Mouse (Mus musculus) CD4-positive, CD25-positive, alpha-beta regulatory T cell, adult 2 months (primary cell): ENCODE measurements around the gene Trim15.
A peak's percentile ranks its signal among the peaks of the same experiment; 100 is the strongest.

Experiments
- DNase-seq: peaks from one replicate; pipeline ENCODE4 v3.0.0-alpha.2; 2012; ENCODE audit warnings: low read depth, low spot score

Gene Trim15

DNA sequence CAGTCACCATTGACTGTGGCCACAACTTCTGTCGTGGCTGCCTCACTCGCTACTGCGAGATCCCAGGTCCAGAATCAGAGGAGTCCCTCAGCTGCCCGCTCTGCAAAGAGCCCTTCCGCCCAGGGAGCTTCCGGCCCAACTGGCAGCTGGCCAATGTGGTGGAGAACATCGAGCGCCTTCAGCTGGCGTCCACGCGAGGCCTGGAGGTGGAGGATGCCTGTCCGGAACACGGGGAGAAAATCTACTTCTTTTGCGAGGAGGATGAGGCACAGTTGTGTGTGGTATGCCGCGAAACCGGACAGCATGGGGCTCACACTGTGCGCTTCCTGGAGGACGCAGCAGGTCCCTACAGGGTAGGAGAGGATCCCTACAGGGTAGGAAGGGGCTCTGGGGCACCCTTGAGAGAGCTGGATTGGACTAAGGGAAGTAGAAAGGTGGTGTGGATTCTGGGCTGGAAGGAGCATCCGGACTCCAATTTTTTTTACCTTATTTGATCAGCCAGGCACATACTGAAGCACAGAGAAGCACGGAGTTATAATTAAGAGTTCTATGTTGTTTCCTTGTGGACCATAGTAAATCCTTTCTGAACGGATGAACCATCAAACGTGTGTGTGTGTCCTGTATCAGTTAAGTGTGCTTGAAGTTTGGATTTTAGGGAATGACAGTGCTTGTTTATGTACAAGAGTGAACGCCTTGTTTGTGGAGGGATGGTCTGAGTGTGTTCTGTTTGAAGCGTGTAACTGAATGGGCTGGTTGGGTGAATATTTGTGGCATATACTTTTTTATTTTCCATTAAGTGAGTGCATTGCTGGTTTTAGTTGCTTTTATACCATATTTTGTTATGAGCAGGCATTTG lies 3.2 kb upstream of the Trim15 start:
- DNase-seq, result no peak

DNA sequence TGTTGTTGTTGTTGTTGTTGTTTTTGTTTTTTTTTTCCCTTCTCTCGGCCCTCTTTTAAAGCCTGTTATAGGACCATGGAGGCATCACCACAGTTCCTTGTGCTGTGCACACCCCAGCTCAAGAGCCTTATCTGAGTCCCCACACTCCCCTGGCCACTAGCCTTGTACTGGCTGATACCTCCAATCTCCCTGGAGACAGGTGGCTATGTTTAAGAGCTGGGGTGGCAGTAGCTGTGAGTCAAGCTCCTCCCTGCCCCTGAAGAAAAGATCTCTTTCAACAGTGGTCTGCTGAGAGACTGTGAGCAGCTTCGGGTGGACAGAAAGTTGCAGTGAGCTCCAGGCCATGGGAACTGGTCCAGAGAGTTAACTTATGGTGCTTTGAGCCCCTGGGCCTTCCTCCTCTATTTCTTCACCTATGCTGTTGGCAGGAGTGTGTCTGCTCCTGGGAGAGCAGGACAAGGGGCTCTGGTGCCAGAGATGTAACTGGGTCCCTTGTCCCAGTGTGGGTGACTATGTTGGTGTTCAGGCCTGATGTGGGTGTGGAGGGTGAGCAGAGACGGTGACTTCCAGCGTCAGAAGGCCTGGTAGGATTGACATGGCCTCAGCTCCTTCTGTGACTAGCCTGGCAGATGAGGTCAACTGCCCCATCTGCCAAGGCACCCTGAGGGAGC lies 2.4 kb upstream of the Trim15 start, which contains the start of gene Trim10:
Gene Trim10, plus strand, starts transcription at position 291 of the 671 bp plus-strand sequence.
- DNase-seq, result no peak

DNA sequence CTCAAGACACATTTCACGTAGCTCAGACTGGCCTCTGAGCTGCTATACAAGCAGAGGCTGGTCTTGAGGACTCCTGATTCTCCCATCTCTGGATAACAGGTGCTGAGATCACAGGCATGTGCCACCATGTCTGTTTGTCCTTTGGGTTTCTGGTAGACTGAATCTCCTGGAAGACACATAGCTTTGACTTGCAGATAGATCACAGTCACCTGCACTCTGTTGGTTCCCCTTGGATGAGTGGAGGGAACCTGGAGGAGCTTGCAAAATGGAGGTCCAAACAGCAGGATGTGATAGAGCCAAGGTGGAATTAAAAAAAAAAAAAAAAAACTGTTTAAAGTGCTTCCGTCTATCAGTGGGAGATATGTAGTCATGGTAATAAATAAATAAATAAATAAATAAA lies 1.8 kb upstream of the Trim15 start:
- DNase-seq, result no peak

DNA sequence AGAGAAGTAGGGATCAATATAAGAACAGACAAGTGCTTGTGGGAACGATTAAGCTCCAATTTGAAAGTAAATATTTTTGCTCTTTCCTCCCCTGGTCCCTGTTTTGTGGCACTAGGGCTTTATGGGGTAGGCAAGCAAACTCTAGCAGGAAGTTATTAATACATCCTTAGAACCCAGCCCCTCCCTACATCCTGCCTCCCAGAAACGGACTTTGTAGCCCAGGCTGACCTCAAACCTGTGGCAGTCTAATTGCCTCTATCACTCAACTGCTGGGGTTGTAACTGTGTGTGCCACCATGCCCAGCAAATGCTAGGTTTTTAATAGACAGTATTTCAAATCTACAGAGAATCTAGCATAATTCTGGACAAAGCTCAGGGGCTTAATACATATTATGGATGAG lies 5.3 kb downstream of the Trim15 start:
- DNase-seq, result no peak

DNA sequence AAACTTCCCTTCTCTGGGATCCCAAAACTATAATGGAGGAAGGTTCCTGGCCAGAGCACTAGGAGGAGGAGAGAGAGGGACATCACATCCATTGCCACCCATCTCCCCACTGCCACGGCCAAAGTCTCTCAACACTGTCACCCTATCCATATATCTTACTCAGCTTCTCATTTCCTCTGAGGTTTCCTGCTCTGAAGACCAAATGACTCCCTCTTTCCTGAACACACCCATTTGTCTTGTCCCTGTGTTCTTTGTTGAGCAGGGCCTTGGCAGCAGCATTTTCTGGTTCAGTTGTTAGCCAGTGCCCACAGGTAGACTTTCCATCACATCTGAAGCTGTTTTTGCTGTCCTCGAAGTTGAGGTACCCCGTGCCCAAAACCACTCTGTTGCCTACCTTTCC lies 8.8 kb downstream of the Trim15 start:
- DNase-seq, result no peak

DNA sequence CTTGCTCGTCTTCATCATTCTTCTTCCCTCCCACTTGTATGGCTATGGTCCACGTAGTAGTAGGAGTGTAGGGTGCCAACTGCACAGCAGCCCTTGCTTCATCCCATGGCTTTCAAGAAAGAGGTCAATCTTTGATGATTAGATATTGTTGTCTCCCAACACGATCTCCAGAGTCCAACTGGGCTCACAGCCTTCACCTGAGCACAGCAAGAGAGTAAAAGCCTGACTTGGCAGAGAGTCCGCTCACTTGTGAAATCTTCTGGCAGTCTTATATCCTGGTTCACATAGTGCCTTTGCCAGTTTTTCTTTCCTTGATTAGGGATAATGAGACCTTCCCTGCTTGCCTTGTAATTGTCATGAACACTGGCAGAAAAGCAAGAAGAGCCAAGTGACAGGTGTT lies 10.8 kb downstream of the Trim15 start:
- DNase-seq, result no peak

DNA sequence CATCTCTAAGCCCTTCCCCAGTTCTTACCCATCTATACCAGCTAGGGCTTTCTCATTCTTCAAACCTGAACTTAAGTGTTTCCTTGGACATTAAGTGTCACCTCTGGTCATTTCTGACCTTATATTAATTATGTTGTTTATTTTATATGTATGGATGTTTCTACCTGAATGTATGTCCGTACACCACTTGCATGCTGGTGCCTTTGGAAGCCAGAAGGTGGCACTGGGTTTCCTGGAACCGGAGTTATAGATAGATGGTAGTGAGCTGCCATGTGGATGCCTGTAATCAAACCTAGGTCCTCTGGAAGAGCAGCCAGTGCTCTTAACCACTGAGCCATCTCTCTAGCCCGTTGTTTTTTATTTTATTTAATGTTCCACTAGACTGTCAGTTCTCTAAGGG lies 11.5 kb downstream of the Trim15 start:
- DNase-seq, result no peak

DNA sequence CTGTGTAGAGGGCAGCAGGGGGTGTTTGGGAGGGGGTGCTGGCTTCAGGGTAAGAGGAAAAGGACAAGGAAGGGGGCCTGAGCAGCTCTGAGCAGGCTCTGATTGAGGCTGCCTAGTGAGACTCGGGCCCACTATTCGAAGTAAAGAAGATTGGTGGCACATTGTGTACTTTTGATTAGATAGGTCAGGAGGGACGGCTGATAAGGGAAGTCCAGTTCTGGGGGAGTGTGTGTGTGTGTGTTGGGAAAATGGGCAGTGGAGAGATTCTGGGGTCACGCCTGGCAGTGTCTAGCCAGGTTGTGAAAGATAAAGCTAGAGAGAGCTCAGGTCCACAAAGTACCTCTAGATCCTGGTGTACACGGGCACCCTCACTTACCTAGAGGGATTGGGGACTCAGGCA lies 15.4 kb downstream of the Trim15 start:
- DNase-seq, result no peak

DNA sequence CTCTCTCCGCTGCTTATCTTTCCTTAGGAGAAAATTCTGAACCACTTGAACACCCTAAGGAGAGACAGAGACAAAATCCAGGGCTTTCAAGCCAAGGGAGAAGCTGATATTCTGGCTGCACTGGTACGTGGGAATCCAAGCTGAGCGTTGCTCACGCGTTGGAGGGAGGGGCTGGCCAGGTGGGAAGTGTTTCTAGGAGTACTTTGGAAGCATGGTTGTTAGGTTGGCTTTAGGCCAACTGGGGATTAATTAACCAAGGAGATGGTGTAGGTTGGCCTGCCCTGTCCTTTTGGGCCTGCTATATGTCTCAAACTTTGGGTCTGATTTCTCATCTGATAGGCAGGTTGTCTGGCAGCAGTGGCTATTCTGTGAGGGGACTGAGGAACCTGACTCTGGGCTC lies 15.8 kb downstream of the Trim15 start:
- no peak for DNase-seq

DNA sequence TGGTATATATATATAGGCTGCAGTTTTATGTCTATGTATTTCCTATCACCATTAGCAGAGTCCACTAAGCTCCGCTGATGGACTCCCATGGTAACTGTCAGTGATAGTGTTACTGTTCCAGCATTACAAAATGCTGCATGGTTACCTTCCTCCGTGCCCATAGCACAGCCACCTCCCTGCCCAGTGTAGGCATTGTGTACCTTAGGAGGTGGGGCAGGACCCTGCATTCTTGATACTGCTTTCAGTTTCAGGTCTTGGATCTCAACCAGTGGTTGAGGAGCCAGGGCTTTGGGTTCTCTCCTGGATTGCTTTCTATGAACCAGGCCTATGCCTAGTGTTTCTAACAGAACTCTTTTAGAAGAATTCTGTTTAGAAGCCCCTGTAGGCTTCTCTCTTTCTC lies 17.0 kb downstream of the Trim15 start:
- DNase-seq, result no peak

DNA sequence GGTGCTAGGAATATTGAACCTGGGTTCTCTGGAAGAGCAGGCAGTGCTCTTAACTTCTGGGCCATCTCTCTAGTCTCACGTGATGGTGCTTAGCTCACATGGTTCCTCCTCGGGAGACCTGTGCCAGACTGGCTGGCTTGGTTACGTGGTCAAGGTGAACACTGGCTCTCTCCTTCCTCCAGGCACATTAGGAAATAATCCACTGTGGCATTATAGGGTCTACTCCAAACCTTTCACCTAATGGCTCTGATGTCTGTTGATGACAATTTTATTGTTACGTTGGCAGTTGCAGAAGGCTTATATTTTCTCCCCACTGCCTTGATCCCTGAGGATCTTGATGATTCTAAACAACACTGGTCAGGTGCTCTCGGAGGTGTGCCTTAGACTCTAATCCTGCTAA lies 18.1 kb downstream of the Trim15 start:
- DNase-seq, result no peak

DNA sequence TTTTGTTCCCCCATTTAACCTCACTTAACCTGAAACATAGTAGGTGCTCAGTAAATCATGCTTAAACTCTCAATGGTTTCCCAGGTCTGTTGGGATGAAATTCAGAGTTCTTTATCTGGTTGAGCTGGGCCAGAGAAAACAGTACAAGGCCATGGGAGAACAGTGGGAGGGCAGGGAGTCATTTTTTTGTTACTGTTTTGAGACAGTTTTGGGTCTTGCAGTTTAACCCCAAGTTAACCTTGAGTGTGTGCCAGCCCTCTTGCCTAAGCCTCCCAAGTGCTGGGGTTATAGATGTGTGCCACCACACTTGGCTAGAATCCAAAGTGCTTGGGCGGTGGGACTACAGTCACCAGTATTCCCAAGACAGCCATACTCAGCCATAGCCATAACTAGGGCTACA lies 22.3 kb downstream of the Trim15 start:
- DNase-seq, result no peak

DNA sequence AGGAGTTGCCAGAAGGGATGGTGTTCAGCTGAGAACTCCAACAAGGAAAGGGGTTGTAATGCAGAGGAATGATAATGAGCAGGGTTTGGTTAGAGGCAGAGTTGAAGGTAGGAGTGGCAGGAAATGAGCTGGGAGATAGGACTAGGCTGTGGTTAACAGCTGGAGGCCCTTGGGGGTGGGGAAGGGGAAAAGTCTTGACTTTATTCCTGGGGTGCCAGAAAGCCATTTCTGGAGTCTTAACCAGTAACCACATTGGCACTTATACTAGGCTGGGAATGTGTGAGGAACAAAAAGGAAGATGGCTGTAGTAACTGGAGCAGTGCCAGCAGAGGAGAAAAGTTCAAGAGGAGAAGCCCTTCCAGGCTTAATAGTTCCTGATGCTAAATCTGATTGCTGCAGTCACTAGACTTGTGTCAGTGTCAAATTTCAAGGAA lies 22.7 kb downstream of the Trim15 start:
- peak; percentile 27 for DNase-seq

DNA sequence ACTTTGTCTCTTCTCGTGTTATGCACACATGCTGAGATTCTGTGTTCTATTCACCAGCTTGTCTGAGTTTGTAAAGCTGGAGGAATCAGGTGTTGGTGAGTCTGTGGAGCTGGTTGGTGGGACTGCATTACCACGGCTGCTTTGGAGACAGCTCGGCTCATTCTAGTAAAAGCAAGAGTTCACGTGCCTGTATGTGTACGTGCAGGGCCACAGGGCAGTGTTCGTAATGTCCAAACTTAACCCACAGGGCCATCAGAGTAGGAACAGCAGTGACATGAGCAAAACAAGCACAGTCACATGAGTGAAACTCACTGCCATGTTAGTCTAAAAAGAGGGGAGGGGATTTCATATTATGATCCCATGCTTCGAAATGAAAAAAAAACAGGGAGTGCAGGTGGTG lies 23.3 kb downstream of the Trim15 start:
- no peak for DNase-seq

DNA sequence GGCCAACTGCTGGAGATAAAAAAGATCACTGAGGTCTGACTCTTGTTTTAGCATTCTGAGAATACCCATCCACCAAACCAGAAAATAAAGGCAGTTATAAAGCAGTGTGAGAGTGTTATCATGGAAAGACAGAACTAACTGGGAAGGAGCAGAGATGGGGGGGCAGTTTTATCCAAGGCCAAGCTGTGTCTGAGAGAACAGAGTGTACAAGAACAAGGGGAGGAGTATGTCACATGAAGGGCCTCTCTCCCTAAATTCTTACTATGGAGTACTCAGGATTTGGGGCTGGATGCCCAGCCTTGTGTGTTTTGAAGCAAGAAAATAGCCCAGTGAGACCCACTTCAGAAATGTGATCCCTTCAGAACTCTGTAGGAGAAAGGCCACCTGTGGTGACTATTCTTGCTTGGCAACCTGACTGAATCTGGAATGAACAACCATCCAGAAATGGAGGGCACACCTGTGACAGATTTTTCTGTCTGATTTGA lies 26.0 kb downstream of the Trim15 start:
- DNase-seq, result no peak

DNA sequence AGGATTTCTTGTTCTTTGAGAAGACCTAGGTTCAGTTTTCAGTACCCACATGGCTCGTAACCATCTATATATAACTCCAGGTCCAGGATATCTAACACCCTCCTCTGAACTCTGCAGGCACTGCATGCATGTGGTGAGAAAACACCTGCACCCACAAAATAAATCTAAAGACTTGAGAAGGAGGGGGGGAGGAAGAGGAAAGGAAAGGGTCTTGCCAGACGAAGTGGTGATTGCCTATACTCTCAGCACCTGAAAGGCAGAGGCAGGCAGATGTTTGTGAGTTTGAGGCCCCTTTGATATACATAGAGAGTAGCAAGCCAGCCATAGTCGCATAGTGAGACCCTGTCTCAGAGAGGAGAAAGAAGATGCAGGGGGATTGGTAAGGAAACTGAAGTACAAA lies 27.1 kb downstream of the Trim15 start:
- no peak for DNase-seq

DNA sequence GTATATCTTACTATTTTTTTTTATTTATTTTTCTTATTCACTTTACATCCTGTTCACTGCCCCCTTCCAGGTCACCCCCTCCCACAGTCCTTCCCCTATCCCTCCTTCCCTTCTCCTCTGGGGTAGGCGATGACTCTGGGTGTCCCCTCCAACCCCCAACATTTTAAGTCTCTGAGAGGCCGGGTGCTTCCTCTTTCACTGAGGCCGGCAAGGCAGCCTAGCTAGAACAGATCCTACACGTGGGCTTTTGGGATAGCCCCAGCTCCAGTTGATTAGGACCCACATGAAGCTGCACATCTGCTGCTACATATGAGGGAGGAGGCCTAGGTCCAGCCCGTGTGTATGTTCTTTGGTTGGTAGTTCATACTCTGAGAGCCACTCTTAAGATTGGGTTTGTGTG lies 28.0 kb downstream of the Trim15 start:
- DNase-seq, result no peak

DNA sequence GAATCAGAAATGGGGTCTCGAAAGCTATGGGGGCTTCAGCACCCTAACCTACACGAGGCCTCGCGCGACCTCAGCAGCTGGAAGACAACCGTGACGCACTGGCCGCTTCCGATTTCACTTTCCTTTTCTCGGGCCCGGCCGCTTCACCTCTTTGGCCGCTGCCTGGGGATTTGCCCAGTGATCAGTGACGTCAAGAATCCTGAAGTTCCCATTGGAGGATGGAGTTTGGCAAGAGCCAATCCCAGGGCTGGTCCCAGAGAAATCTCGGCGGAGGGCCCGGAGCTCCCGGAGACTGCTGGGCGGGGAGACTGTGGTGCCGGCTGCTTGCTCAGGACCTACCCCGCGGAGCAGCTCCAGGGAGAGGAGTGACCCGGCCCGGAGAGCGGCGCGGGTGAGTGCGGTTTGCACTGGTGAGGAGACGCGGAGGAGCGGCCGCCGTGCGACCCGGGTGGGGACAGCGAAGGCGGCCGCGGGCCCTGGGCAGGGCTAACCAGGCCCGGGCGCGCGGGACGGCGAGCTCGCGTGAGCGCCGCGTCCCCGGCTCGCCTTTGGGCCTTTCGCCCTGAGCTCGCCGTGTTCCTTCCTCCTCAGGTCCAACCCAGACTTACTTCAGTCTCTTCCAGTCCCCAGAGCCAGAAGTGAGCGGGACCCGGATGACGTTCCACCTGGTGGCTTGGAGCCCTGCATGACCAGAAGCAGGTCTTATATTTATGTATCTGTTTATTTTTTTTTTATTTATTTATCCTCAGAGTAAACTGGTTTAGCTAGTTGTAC lies 29.9 kb downstream of the Trim15 start, which contains the start of gene Trim26:
Gene Trim26, plus strand, starts transcription at position 261 of the 774 bp plus-strand sequence.
- peak; percentile 97 for DNase-seq

DNA sequence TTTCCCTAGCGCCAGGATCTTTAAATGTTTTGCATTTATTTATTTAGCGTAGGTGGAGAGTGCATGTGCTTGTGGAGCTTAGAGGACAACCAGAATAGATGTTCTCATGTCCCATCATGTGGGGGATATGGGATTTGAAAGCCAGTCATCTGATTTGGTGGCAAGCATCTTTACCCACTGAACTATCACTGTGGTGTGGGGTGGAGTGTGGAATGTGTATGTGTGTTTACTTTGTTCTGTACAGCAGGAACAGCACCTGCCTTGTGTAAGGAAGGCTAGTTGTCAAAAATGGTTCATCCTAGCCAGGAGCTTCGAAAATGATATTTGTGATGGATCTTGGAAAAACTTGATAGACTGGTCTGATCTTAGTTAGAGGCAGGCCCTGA lies 30.6 kb downstream of the Trim15 start:
- DNase-seq, result no peak

DNA sequence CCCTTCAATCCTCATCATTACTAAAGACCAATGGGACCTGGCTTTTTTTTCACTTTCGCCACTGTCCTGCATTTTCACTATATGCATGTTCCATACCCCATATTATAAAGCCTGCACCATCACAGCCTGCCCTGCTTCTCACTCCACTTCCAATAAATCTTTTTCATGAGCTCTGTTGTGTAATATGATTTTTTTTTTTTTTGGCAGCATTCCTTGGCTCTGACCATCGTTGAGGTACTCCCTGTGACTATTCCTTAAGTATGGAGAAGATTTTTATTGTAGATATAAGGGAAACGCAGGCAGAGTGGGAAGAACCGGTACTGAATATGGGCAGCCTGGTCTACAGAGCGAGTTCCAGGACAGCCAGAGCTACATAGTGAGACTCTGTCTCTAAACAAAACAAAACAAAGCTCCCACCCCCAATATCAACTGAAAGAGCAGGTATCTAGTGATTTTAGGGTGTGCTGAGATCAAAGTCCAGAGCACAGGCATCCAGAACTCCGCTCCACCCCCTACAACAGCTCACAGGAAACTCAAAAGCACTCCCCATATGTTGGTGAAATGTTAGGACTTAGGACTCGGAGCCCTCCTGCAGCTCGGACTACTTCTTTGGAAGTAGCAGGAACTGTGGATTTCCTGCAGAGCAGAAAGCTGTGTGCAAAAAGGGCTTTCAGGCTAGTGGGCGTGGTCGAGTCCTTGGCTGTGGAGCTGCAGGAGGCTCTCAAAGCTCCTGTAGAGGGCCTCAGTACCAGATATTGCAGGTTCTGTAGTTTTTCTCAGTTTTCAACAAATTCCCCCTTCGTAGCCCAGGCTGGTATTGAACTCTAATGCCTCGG lies 31.2 kb downstream of the Trim15 start:
- DNase-seq, result peak; percentile 83

DNA sequence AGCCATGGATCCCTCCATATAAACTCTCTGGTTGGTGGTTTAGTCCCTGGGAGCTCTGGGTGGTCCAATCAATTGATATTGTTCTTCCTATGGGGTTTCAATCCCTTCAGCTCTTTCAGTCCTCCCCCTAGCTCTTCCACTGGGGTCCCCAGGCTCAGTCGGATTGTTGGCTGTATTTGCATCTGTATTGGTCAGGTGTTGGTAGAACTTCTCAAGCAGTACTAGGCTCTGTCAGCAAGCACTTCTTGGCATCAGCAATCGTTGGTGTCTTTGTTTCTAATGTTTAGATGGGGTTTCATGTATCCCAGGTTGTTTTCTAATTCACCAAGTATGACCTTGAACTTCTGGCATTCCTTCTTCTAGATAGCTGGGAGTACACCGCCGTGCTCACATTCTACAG lies 34.3 kb downstream of the Trim15 start:
- no peak for DNase-seq
